Mouse (Mus musculus): ENCODE data around the gene Glipr1l3. TPM values are rescaled to one million over a fixed set of nuclear protein-coding genes. Genes with fewer than 3 reads are reported as not detected.
"Not testable (repeated sequence)": the region's sequence is repeated elsewhere in the genome, so short reads cannot be mapped to it uniquely, and the experiment has no call there.

Gene Glipr1l3
- polyA plus RNA-seq, 1 experiment from 2014 or later, result not detected

GRCm38 (mm10) chr10:112138871-112139430, 21.2 kb downstream of the Glipr1l3 start:
- 36% methylated on average over 6 of the region's 6 CpGs for WGBS
- no peak for TF ChIP-seq CTCF (IDR thresholded peaks at IDR 0.05; ENCODE audit: low read depth)
- no peak overlapping the region for H3K27ac ChIP-seq (ENCODE audit: low read depth, low read length)
- no peaks in the 10 kb centered on the region for H3K27me3 ChIP-seq (replicated peaks; ENCODE audit: control insufficient read depth, insufficient read depth, low read length)
- H3K9ac ChIP-seq (ENCODE audit: low read depth, low read length), result no peak overlapping the region
- no peaks in the 10 kb centered on the region for H3K4me1 ChIP-seq (replicated peaks; ENCODE audit: control insufficient read depth, insufficient read depth, low read length)
- H3K9me3 ChIP-seq (ENCODE audit: control insufficient read depth), result no peaks in the 10 kb centered on the region
- ATAC-seq, result no peak
- H3K36me3 ChIP-seq (ENCODE audit: control insufficient read depth, insufficient read depth), result no peaks in the 10 kb centered on the region
- H3K4me3 ChIP-seq (ENCODE audit: low read depth, low read length), result 0 out of 2 replicates have a peak overlapping the region, but pooled peaks have one; percentile 14
- H3K4me2 ChIP-seq (replicated peaks; ENCODE audit: low read depth), result peak overlapping the region; percentile 37

GRCm38 (mm10) chr10:112138050-112138870, 21.9 kb downstream of the Glipr1l3 start:
- Histone ChIP-seq H3K36me3 (ENCODE audit: control insufficient read depth, insufficient read depth) (no peaks in the 10 kb centered on the region), H3K9ac (ENCODE audit: low read depth, low read length) (no peak overlapping the region), H3K4me1 (replicated peaks; ENCODE audit: control insufficient read depth, insufficient read depth, low read length) (no peaks in the 10 kb centered on the region), H3K4me3 (ENCODE audit: low read depth, low read length) (0 out of 2 replicates have a peak overlapping the region, but pooled peaks have one; percentile 14), H3K27ac (ENCODE audit: low read depth, low read length) (no peak overlapping the region), H3K9me3 (ENCODE audit: control insufficient read depth) (no peaks in the 10 kb centered on the region), H3K4me2 (replicated peaks; ENCODE audit: low read depth) (peak overlapping the region; percentile 37), H3K27me3 (replicated peaks; ENCODE audit: control insufficient read depth, insufficient read depth, low read length) (no peaks in the 10 kb centered on the region)
- 20% methylated on average over 9 of the region's 9 CpGs for WGBS
- ATAC-seq, result no peak
- peak; percentile 71 for TF ChIP-seq CTCF (IDR thresholded peaks at IDR 0.05; ENCODE audit: low read depth)

- Histone ChIP-seq H3K9me3 (ENCODE audit: control insufficient read depth) (no peaks in the 10 kb centered on the region), H3K36me3 (ENCODE audit: control insufficient read depth, insufficient read depth) (no peaks in the 10 kb centered on the region), H3K9ac (ENCODE audit: low read depth, low read length) (no peak overlapping the region), H3K4me2 (replicated peaks; ENCODE audit: low read depth) (no peak overlapping the region), H3K27me3 (replicated peaks; ENCODE audit: control insufficient read depth, insufficient read depth, low read length) (no peaks in the 10 kb centered on the region), H3K4me3 (ENCODE audit: low read depth, low read length) (no peak overlapping the region), H3K27ac (ENCODE audit: low read depth, low read length) (no peak overlapping the region), H3K4me1 (replicated peaks; ENCODE audit: control insufficient read depth, insufficient read depth, low read length) (no peaks in the 10 kb centered on the region)
- no peak for TF ChIP-seq CTCF (IDR thresholded peaks at IDR 0.05; ENCODE audit: low read depth)
- WGBS, result 92% methylated on average over 3 of the region's 3 CpGs
- no peak for ATAC-seq
Observed at GRCm38 (mm10) chr10:112132194-112132593, 27.9 kb downstream of the Glipr1l3 start.

GRCm38 (mm10) chr10:112127682-112128230, 32.4 kb downstream of the Glipr1l3 start:
- not testable (repeated sequence) for H3K4me1 ChIP-seq (replicated peaks; ENCODE audit: control insufficient read depth, insufficient read depth, low read length); H3K27ac ChIP-seq (ENCODE audit: low read depth, low read length); H3K4me3 ChIP-seq (ENCODE audit: low read depth, low read length); H3K4me2 ChIP-seq (replicated peaks; ENCODE audit: low read depth); ATAC-seq; H3K27me3 ChIP-seq (replicated peaks; ENCODE audit: control insufficient read depth, insufficient read depth, low read length); H3K9me3 ChIP-seq (ENCODE audit: control insufficient read depth); H3K36me3 ChIP-seq (ENCODE audit: control insufficient read depth, insufficient read depth); H3K9ac ChIP-seq (ENCODE audit: low read depth, low read length)
- 69% methylated on average over 6 of the region's 6 CpGs for WGBS

- 52% methylated on average over 2 of the region's 2 CpGs for WGBS
- H3K9ac ChIP-seq (ENCODE audit: low read depth, low read length); ATAC-seq: not testable (repeated sequence)
Observed at GRCm38 (mm10) chr10:112125090-112125489, 35.0 kb downstream of the Glipr1l3 start.

GRCm38 (mm10) chr10:112110401-112110800, 49.7 kb downstream of the Glipr1l3 start:
- Histone ChIP-seq H3K27ac (ENCODE audit: low read depth, low read length) (no peak overlapping the region), H3K36me3 (ENCODE audit: control insufficient read depth, insufficient read depth) (no peaks in the 10 kb centered on the region), H3K4me2 (replicated peaks; ENCODE audit: low read depth) (no peak overlapping the region), H3K27me3 (replicated peaks; ENCODE audit: control insufficient read depth, insufficient read depth, low read length) (no peaks in the 10 kb centered on the region), H3K4me3 (ENCODE audit: low read depth, low read length) (no peak overlapping the region), H3K9ac (ENCODE audit: low read depth, low read length) (no peak overlapping the region), H3K4me1 (replicated peaks; ENCODE audit: control insufficient read depth, insufficient read depth, low read length) (no peaks in the 10 kb centered on the region), H3K9me3 (ENCODE audit: control insufficient read depth) (no peaks in the 10 kb centered on the region)
- WGBS, result 86% methylated on average over 7 of the region's 7 CpGs
- no peak for TF ChIP-seq CTCF (IDR thresholded peaks at IDR 0.05; ENCODE audit: low read depth)
- ATAC-seq, result no peak

More at GRCm38 (mm10) chr10:112125090-112125489, 35.0 kb downstream of the Glipr1l3 start:
- H3K4me3 ChIP-seq (ENCODE audit: low read depth, low read length); H3K27me3 ChIP-seq (replicated peaks; ENCODE audit: control insufficient read depth, insufficient read depth, low read length); H3K36me3 ChIP-seq (ENCODE audit: control insufficient read depth, insufficient read depth); H3K27ac ChIP-seq (ENCODE audit: low read depth, low read length); H3K9me3 ChIP-seq (ENCODE audit: control insufficient read depth); H3K4me2 ChIP-seq (replicated peaks; ENCODE audit: low read depth); H3K4me1 ChIP-seq (replicated peaks; ENCODE audit: control insufficient read depth, insufficient read depth, low read length): not testable (repeated sequence)
